Mouse (Mus musculus) liver, adult 2 months (tissue): Measurements from ENCODE around the gene Gm17728.

ENCODE experiments used
- CTCF ChIP-seq: fragments of 200-500 bp; IDR thresholded peaks from 2 replicates; pipeline ENCODE4 v1.5.1; 2011; ENCODE audit warnings: low read depth, low read length, control low read depth
- POLR2A ChIP-seq: fragments of 200-500 bp; IDR thresholded peaks from 2 replicates; pipeline ENCODE4 v1.6.1; 2011; ENCODE audit warnings: low read length, control low read depth; ENCODE audit not compliant: insufficient read depth; ENCODE audit errors: extremely low read depth

GRCm38 (mm10) chr17:9419016-9419415 is 2.8 kb upstream of the Gm17728 start:
- no peak for TF ChIP-seq CTCF
- no peak for TF ChIP-seq POLR2A
